Mouse (Mus musculus): ENCODE measurements around the gene Mtus2.

DNA sequence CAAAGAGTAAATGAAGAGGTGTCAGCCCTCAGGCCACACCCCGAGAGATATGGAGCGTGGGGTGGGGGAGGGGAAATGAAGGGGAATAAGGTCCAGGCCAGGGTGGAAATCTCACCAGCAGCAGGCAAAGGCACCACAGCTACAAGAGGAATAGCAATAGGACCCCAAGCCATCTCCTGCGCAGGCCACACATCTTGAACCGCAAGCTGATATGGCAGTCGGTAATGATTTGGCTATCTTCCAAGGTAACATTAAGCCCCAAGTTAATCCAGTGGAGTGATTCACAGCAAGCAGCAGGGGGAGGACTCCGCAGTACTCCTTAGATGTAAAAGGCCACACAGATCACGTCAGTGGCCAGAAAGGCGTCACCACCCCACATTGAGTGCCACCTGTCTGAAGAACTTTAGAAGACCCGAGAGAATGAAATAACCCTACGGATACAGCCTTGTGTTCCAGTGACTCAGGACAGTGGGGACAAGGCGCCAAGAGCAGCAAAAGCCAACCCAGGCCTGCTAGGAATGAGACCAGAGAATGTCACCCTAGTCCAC, 374.2 kb downstream of the Mtus2 start:
- TF ChIP-seq CTCF (IDR thresholded peaks at IDR 0.05; ENCODE audit: low read depth, low read length) = no peak
- TF ChIP-seq POLR2A (IDR thresholded peaks at IDR 0.05; ENCODE audit: extremely low read depth, insufficient read depth, low read length) = no peak
